Mouse (Mus musculus): ENCODE results near the gene Tmem201. TPM values are rescaled to one million over a fixed set of nuclear protein-coding genes. Genes with fewer than 3 reads are reported as not detected.

The Tmem201 gene
- polyA plus RNA-seq, 2 experiments = 3.5 to 7.2 TPM

DNA sequence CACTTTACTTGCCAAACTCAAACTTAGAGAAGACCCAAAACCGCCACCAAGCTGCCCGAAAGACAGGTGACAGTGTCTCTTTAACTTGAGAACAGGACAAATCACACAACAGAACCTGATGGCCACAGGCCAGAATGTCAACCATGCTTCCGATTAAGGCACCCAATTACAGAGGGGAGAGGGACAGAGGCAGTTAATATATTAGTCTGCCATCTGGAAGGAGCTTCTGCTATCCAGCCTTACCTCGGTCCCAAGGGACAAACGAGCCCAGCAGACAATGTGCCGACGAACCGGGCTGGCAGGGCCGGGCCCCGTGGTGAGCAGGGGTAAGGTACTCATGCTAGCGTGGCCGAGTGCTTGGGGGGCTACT lies 14.8 kb downstream of the Tmem201 start:
- H3K36me3 ChIP-seq (replicated peaks; ENCODE audit: control insufficient read depth, insufficient read depth, low read depth) = peaks cover 5% of the 10 kb centered on the region
- no peaks in the 10 kb centered on the region for H3K9me3 ChIP-seq (ENCODE audit: control insufficient read depth, low read length)
- no peaks in the 10 kb centered on the region for H3K27me3 ChIP-seq (ENCODE audit: control insufficient read depth, insufficient read depth, low read length)
- no peak overlapping the region for H3K4me3 ChIP-seq (ENCODE audit: insufficient read depth in 1 of 2, low read depth in 2 of 2, low read length in 2 of 2)
- H3K27ac ChIP-seq = no peak overlapping the region
- no peak for DNase-seq (ENCODE audit: low read depth in 3 of 3, low spot score in 3 of 3)
- no peak for ATAC-seq (ENCODE audit: insufficient read depth)
- WGBS (ENCODE audit: insufficient replicate concordance) = 81% methylated on average over 12 of the region's 12 CpGs
- H3K4me1 ChIP-seq (replicated peaks; ENCODE audit: control insufficient read depth in 2 of 2, insufficient read depth in 2 of 2, low read length in 1 of 2) = no peaks in the 10 kb centered on the region
- H3K4me2 ChIP-seq (ENCODE audit: low read depth) = no peak overlapping the region
- H3K9ac ChIP-seq (replicated peaks) = no peak overlapping the region
- no peak for TF ChIP-seq CTCF (IDR thresholded peaks at IDR 0.05; ENCODE audit: low read depth)
- no peak for TF ChIP-seq EP300 (IDR thresholded peaks at IDR 0.05; ENCODE audit: low read depth)

DNA sequence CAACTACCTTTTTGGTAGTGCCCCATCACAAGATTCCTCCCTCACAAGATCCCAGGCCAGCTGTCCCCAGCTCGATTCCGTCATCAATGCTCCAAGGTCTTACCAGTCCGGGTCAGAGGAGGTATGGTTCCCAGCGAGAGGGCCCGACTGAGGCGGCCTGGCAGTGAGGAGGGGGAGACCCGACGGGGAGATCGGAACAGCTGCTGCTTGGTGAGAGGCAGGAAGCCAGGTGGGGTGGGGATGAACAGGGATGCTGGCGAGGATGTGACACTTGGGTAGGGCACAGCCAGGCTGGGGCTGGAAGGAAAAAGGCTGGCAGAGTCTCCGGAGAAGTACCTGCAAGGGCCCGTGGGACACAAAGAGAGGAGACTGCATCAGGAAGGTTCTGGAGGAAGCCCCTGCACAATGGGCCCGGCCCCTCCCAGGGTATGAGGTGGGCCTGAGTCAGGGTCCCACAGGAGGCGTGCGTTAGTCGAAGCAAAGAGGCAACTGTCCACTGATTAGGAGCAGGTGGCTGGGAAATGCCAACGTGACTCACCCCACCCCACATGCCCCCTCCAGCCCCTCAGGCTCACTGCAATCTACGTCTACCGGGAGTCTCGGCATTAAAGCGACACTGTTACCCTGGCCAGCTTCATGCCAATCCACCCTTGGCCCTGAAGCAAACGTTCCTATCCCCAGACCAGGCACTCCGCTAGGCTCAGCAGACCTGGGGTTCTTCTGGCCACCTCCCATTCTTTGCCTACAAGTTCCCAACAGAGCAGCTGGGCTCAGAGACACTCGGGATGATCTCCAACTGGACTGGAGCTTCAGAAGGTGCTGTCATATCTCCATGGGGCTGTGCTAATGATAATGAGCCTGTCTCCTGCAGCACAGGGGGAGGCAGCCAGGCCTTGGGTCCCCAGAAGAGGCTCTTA lies 15.5 kb downstream of the Tmem201 start:
- Histone ChIP-seq H3K27me3 (ENCODE audit: control insufficient read depth, insufficient read depth, low read length) (no peaks in the 10 kb centered on the region), H3K9me3 (ENCODE audit: control insufficient read depth, low read length) (no peaks in the 10 kb centered on the region), H3K9ac (replicated peaks) (no peak overlapping the region), H3K4me1 (replicated peaks; ENCODE audit: control insufficient read depth in 2 of 2, insufficient read depth in 2 of 2, low read length in 1 of 2) (no peaks in the 10 kb centered on the region), H3K36me3 (replicated peaks; ENCODE audit: control insufficient read depth, insufficient read depth, low read depth) (peaks cover 6% of the 10 kb centered on the region), H3K27ac (no peak overlapping the region), H3K4me3 (ENCODE audit: insufficient read depth in 1 of 2, low read depth in 2 of 2, low read length in 2 of 2) (no peak overlapping the region), H3K4me2 (ENCODE audit: low read depth) (no peak overlapping the region)
- TF ChIP-seq EP300 (IDR thresholded peaks at IDR 0.05; ENCODE audit: low read depth) = no peak
- TF ChIP-seq CTCF (IDR thresholded peaks at IDR 0.05; ENCODE audit: low read depth) = no peak
- WGBS (ENCODE audit: insufficient replicate concordance) = 79% methylated on average over 24 of the region's 24 CpGs
- ATAC-seq (ENCODE audit: insufficient read depth) (no peak), DNase-seq (ENCODE audit: low read depth in 3 of 3, low spot score in 3 of 3) (no peak)

DNA sequence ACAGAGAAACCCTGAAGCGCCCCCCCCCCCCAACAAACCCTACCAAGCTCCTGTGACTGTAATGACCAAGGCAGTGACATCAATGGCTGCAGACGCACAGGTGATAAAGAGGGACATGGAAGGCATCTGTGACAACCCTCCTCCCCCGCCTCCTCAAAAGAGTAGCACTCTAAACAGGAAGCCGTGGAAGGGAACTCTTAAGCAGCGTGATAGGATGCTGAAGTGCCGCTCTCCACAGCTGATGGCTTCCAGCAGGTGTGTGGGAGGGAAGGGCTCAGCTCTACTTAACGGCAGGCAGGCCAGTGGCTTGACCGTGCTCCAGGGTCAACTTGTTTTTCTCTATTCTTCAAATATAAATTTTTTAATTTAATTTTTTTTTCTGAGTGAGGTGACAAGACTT lies 16.7 kb downstream of the Tmem201 start:
- Histone ChIP-seq H3K9ac (replicated peaks) (no peak overlapping the region), H3K4me2 (ENCODE audit: low read depth) (no peak overlapping the region), H3K27ac (no peak overlapping the region), H3K27me3 (ENCODE audit: control insufficient read depth, insufficient read depth, low read length) (no peaks in the 10 kb centered on the region), H3K4me3 (ENCODE audit: insufficient read depth in 1 of 2, low read depth in 2 of 2, low read length in 2 of 2) (no peak overlapping the region), H3K9me3 (ENCODE audit: control insufficient read depth, low read length) (no peaks in the 10 kb centered on the region), H3K4me1 (replicated peaks; ENCODE audit: control insufficient read depth in 2 of 2, insufficient read depth in 2 of 2, low read length in 1 of 2) (no peaks in the 10 kb centered on the region), H3K36me3 (replicated peaks; ENCODE audit: control insufficient read depth, insufficient read depth, low read depth) (peaks cover 8% of the 10 kb centered on the region)
- no peak for TF ChIP-seq EP300 (IDR thresholded peaks at IDR 0.05; ENCODE audit: low read depth)
- no peak for ATAC-seq (ENCODE audit: insufficient read depth)
- WGBS (ENCODE audit: insufficient replicate concordance) = 75% methylated on average over 8 of the region's 8 CpGs
- DNase-seq (ENCODE audit: low read depth in 3 of 3, low spot score in 3 of 3) = no peak

DNA sequence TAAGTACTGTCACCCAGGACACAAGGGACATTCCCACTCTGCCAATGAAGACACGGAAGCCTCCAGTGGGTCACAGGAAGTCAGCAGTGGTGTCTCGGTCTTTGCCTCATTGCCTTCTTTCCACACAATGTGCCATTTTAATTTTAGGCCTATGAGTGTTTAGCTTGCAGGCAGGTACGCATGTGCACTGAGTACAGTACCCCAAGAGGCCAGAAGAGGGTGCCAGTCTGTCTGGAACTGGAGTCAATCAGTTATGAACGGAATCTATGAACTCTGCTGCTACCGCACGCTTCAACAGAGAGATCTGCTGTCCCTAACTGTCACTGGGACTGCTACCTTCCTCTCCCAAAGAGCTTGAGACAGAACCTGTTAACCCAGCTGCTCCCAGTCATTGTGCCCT lies 18.2 kb downstream of the Tmem201 start:
- no peak overlapping the region for H3K4me2 ChIP-seq (ENCODE audit: low read depth)
- H3K27ac ChIP-seq = no peak overlapping the region
- DNase-seq (ENCODE audit: low read depth in 3 of 3, low spot score in 3 of 3) (peak in 1 of 3 experiments; percentile 33), ATAC-seq (ENCODE audit: insufficient read depth) (no peak)
- no peak overlapping the region for H3K4me3 ChIP-seq (ENCODE audit: insufficient read depth in 1 of 2, low read depth in 2 of 2, low read length in 2 of 2)
- no peak overlapping the region for H3K9ac ChIP-seq (replicated peaks)
- H3K4me1 ChIP-seq (replicated peaks; ENCODE audit: control insufficient read depth in 2 of 2, insufficient read depth in 2 of 2, low read length in 1 of 2) = no peaks in the 10 kb centered on the region
- no peaks in the 10 kb centered on the region for H3K27me3 ChIP-seq (ENCODE audit: control insufficient read depth, insufficient read depth, low read length)
- no peaks in the 10 kb centered on the region for H3K9me3 ChIP-seq (ENCODE audit: control insufficient read depth, low read length)
- TF ChIP-seq EP300 (IDR thresholded peaks at IDR 0.05; ENCODE audit: low read depth) = no peak
- TF ChIP-seq CTCF (IDR thresholded peaks at IDR 0.05; ENCODE audit: low read depth) = peak; percentile 64
- H3K36me3 ChIP-seq (replicated peaks; ENCODE audit: control insufficient read depth, insufficient read depth, low read depth) = peaks cover 6% of the 10 kb centered on the region
- WGBS (ENCODE audit: insufficient replicate concordance) = 73% methylated on average over 6 of the region's 6 CpGs

DNA sequence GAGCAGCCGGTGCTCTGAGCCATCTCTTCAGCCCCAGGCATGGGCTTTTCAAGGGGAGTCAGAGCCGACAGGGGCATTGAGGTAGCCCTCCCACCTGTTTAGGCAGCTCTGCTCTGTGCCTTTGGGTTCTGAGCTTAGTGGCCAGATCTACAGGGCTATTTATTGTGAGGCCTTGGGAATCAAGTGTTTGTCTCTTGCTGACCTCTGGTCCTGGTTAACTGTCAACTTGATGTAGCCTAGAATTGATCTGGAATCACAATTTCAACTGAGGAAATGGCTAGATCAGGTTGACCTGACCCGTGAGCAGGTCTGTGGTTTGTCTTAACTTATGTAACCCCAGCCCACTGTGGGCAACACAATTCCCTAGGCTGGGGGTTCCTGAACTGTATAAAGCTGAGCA lies 23.3 kb downstream of the Tmem201 start:
- no peak overlapping the region for H3K4me3 ChIP-seq (ENCODE audit: insufficient read depth in 1 of 2, low read depth in 2 of 2, low read length in 2 of 2)
- TF ChIP-seq EP300 (IDR thresholded peaks at IDR 0.05; ENCODE audit: low read depth) (no peak), CTCF (IDR thresholded peaks at IDR 0.05; ENCODE audit: low read depth) (no peak)
- DNase-seq (ENCODE audit: low read depth in 3 of 3, low spot score in 3 of 3) (no peak), ATAC-seq (ENCODE audit: insufficient read depth) (no peak)
- 62% methylated on average over 3 of the region's 3 CpGs for WGBS (ENCODE audit: insufficient replicate concordance)
- no peak overlapping the region for H3K4me2 ChIP-seq (ENCODE audit: low read depth)
- H3K4me1 ChIP-seq (replicated peaks; ENCODE audit: control insufficient read depth in 2 of 2, insufficient read depth in 2 of 2, low read length in 1 of 2) = no peaks in the 10 kb centered on the region; a peak in 1 of 4 replicates
- no peak overlapping the region for H3K9ac ChIP-seq (replicated peaks)
- no peak overlapping the region for H3K27ac ChIP-seq
- no peaks in the 10 kb centered on the region for H3K9me3 ChIP-seq (ENCODE audit: control insufficient read depth, low read length)
- no peaks in the 10 kb centered on the region for H3K27me3 ChIP-seq (ENCODE audit: control insufficient read depth, insufficient read depth, low read length)
- H3K36me3 ChIP-seq (replicated peaks; ENCODE audit: control insufficient read depth, insufficient read depth, low read depth) = peaks cover 6% of the 10 kb centered on the region

All from liver, embryonic 14.5 days (tissue).